Mouse (Mus musculus) MEL (cell line): ENCODE results near the gene Msx1.
"Not testable (repeated sequence)": the region's sequence is repeated elsewhere in the genome, so short reads cannot be mapped to it uniquely, and the experiment has no call there.

ENCODE experiments used
- CTCF ChIP-seq, 3 experiments: IDR thresholded peaks in 2 of 3; conservative IDR thresholded peaks in 1 of 3; 2 replicates each; pipeline ENCODE4 v1.5.1; 2011 to 2012; ENCODE audit warnings: low read length in 3 of 3, low read depth in 2 of 3, mild to moderate bottlenecking in 2 of 3, improper control_type of control experiment in 1 of 3, inconsistent platforms in 1 of 3, mixed read lengths in 1 of 3, moderate library complexity in 1 of 3; ENCODE audit not compliant: control insufficient read depth in 1 of 3, insufficient read depth in 1 of 3, poor library complexity in 1 of 3, severe bottlenecking in 1 of 3
- GABPA ChIP-seq: IDR thresholded peaks from 2 replicates; pipeline ENCODE4 v1.6.1; 2012; ENCODE audit warnings: low read depth, mild to moderate bottlenecking, inconsistent platforms, low read length, improper control_type of control experiment, moderate library complexity
- GATA1 ChIP-seq: IDR thresholded peaks from 2 replicates; pipeline ENCODE4 v1.6.1; 2011; ENCODE audit warnings: low read depth, low read length, improper control_type of control experiment
- MAFK ChIP-seq: IDR thresholded peaks from 2 replicates; pipeline ENCODE4 v1.6.1; 2011; ENCODE audit warnings: low read depth, mild to moderate bottlenecking, low read length, improper control_type of control experiment, borderline replicate concordance
- POLR2A ChIP-seq, 2 experiments: IDR thresholded peaks; 2 replicates each; pipeline ENCODE4 v1.6.1; 2011 to 2012; ENCODE audit warnings: low read length in 2 of 2, mild to moderate bottlenecking in 2 of 2, control low read depth in 1 of 2, improper control_type of control experiment in 1 of 2, low read depth in 1 of 2, moderate library complexity in 1 of 2; ENCODE audit not compliant: control insufficient read depth in 1 of 2, insufficient read depth in 1 of 2, poor library complexity in 1 of 2
- TAL1 ChIP-seq: IDR thresholded peaks from 2 replicates; pipeline ENCODE4 v1.6.1; 2012; ENCODE audit warnings: mild to moderate bottlenecking, inconsistent platforms, low read length, moderate library complexity, mixed read lengths

DNA sequence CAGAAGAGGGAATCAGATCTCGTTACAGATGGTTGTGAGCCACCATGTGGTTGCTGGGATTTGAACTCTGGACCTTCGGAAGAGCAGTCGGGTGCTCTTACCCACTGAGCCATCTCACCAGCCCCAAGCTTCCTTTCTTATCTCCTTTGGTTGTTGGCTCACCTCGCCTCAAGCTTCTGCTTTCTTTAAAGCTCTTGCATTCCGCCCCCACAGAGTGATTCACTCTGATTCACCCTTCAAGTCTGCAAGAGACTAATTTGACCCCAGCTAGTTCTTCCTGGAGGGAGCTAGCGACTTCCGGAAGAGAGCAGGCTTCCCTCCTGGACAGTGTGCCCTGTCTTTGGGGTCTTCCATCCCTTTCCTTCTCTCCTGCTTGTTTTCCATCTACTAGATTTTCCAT lies 6.1 kb upstream of the Msx1 start:
- TF ChIP-seq POLR2A (IDR thresholded peaks at IDR 0.05; ENCODE audit: control insufficient read depth in 1 of 2, insufficient read depth in 1 of 2, low read depth in 1 of 2, low read length in 2 of 2, poor library complexity in 1 of 2); CTCF (IDR thresholded peaks at IDR 0.05 in 2 of 3, conservative IDR thresholded peaks at IDR 0.05 in 1 of 3; ENCODE audit: control insufficient read depth in 1 of 3, insufficient read depth in 1 of 3, low read depth in 2 of 3, low read length in 3 of 3, poor library complexity in 1 of 3, severe bottlenecking in 1 of 3); MAFK; GABPA; TAL1; GATA1: not testable (repeated sequence)
